In the genomic region with DNA sequence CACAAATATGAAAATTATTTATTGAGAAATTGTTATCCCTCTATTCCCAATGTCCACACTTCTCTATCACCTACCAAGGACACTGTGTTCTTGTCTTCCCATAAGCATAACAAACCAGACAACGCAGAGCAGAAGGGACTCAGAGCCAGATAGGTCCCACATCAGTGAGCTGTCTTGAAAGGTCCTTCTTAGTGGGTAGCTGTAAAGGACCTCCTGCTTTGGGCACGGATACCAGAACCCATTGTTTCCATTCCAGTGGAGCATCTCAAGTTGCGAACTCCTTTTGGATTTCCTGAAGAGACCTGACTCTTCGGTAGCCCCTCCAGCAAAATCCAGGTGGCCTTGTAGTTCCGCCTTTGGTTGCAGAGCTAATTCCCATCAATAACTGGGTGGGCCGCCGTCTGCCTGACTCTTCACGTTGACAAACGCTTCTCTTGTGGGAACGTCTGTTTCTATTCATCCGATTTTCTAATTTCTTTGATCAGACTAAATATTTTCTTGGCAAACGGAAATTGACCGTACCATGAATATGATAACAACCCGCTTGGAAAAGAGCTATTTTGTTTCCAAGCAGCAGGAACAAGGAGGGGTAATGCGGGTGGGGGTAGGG, we compare ENCODE assay signal across 10 mouse cellular contexts. TPM values are rescaled to one million over a fixed set of nuclear protein-coding genes. Genes with fewer than 3 reads are reported as not detected.
DNase-seq lines count a peak whose midpoint lies in the region; ATAC-seq lines count a peak whose summit lies in the region.
"Had no signal": no experiment of that assay in that cellular context is flagged by ENCODE, and none has a peak within 500 bp of the region (broad histone marks: within the 10 kb centered on the region; RNA-seq: fewer than 3 reads in every experiment).

No protein-coding gene starts in this region.

- H3K4me1 ChIP-seq in hindbrain, embryonic 12.5 days: peaks cover 14% of the 10 kb centered on the region
- H3K4me1 ChIP-seq in hindbrain, embryonic 14.5 days (replicated peaks; ENCODE audit: control insufficient read depth, insufficient read depth, low read length): no peaks in the 10 kb centered on the region
- peaks cover 30% of the 10 kb centered on the region for H3K4me1 ChIP-seq in limb, embryonic 15.5 days

- H3K27ac ChIP-seq in hindbrain, embryonic 12.5 days: no peak overlapping the region
- no peak overlapping the region for H3K27ac ChIP-seq in hindbrain, embryonic 14.5 days
- no peak overlapping the region for H3K27ac ChIP-seq in limb, embryonic 15.5 days

- no peak overlapping the region for H3K9ac ChIP-seq in hindbrain, embryonic 12.5 days
- H3K9ac ChIP-seq in hindbrain, embryonic 14.5 days: no peak overlapping the region
- H3K9ac ChIP-seq in limb, embryonic 15.5 days: no peak overlapping the region

- H3K27me3 ChIP-seq in hindbrain, embryonic 12.5 days: peaks cover 74% of the 10 kb centered on the region
- peaks cover 86% of the 10 kb centered on the region for H3K27me3 ChIP-seq in hindbrain, embryonic 14.5 days (ENCODE audit: control insufficient read depth, insufficient read depth, low read length)
- H3K27me3 ChIP-seq in limb, embryonic 15.5 days: peaks cover 61% of the 10 kb centered on the region

- ATAC-seq in hindbrain, embryonic 12.5 days (ENCODE audit: low FRiP score): no peak
- ATAC-seq in hindbrain, embryonic 14.5 days (ENCODE audit: low FRiP score): no peak
- no peak for ATAC-seq in limb, embryonic 15.5 days (ENCODE audit: insufficient number of reproducible peaks, low FRiP score, low TSS enrichment, low read depth)

- 12% methylated on average over 15 of the region's 15 CpGs for WGBS in hindbrain, embryonic 12.5 days
- 8% methylated on average over 15 of the region's 15 CpGs for WGBS in hindbrain, embryonic 14.5 days
- WGBS in limb, embryonic 15.5 days: 25% methylated on average over 15 of the region's 15 CpGs

- H3K36me3 ChIP-seq in hindbrain, embryonic 12.5 days: no peaks in the 10 kb centered on the region
- H3K36me3 ChIP-seq in hindbrain, embryonic 14.5 days (replicated peaks; ENCODE audit: control insufficient read depth, insufficient read depth): no peaks in the 10 kb centered on the region
- no peaks in the 10 kb centered on the region for H3K36me3 ChIP-seq in limb, embryonic 15.5 days

- DNase-seq in hindbrain, embryonic 14.5 days (ENCODE audit: low spot score): no peak
- DNase-seq in ES-CJ7 (ENCODE audit: low read depth, low spot score): peak; percentile 33
- DNase-seq in embryo, embryonic 10.5 days (ENCODE audit: low spot score): peak; percentile 53
- DNase-seq in yolk sac, embryonic 10.5 days (ENCODE audit: low spot score): no peak
- no peak for DNase-seq in layer of hippocampus, postnatal 14 days (ENCODE audit: low spot score in 2 of 2)

- H3K4me2 ChIP-seq in hindbrain, embryonic 12.5 days (replicated peaks): peak overlapping the region; percentile 57; the same call in 1 of the 2 replicates
- H3K4me2 ChIP-seq in hindbrain, embryonic 14.5 days (replicated peaks): no peak overlapping the region; the same call in 1 of the 2 replicates
- H3K4me2 ChIP-seq in limb, embryonic 15.5 days: peak overlapping the region; percentile 86

- no peak overlapping the region for H3K4me3 ChIP-seq in hindbrain, embryonic 12.5 days
- no peak overlapping the region for H3K4me3 ChIP-seq in hindbrain, embryonic 14.5 days (replicated peaks; ENCODE audit: low read length)
- H3K4me3 ChIP-seq in limb, embryonic 15.5 days: peak overlapping the region; percentile 57; the same call in 1 of the 2 replicates

- no peaks in the 10 kb centered on the region for H3K9me3 ChIP-seq in hindbrain, embryonic 12.5 days (replicated peaks)
- H3K9me3 ChIP-seq in hindbrain, embryonic 14.5 days (ENCODE audit: control insufficient read depth, low read length): no peaks in the 10 kb centered on the region
- H3K9me3 ChIP-seq in limb, embryonic 15.5 days: no peaks in the 10 kb centered on the region

RNA-seq across cellular contexts. Expression of gene Six1, which starts 1.0 kb away (rescaled TPM):
- 36.0 and 36.9 TPM in 2 replicates for polyA plus RNA-seq in hindbrain, embryonic 12.5 days (2016; fragmentation: Nextera tagmentation; extraction: Ambion mirVana)
- polyA plus RNA-seq in hindbrain, embryonic 14.5 days (2014; fragmentation: Nextera tagmentation; extraction: Ambion mirVana): 0.43 and 0.53 TPM in 2 replicates
- polyA plus RNA-seq in limb, embryonic 15.5 days (2015; fragmentation: Nextera tagmentation; extraction: Ambion mirVana): 28.2 and 34.3 TPM in 2 replicates
- total RNA-seq in layer of hippocampus, postnatal 14 days (2021): under 1 TPM; 0.12 to 0.25 TPM
- total RNA-seq: hematopoietic stem cell, adult 5-6 weeks; layer of hippocampus, postnatal 25 days; megakaryocyte-erythroid progenitor cell, adult 5-6 weeks had no signal

RNA-seq across cellular contexts. Expression of gene Six4, which starts 58.6 kb away (rescaled TPM):
- polyA plus RNA-seq in hindbrain, embryonic 12.5 days (2016; fragmentation: Nextera tagmentation; extraction: Ambion mirVana): 6.0 and 6.4 TPM in 2 replicates
- 0.46 and 0.50 TPM in 2 replicates for polyA plus RNA-seq in hindbrain, embryonic 14.5 days (2014; fragmentation: Nextera tagmentation; extraction: Ambion mirVana)
- polyA plus RNA-seq in limb, embryonic 15.5 days (2015; fragmentation: Nextera tagmentation; extraction: Ambion mirVana): 3.7 and 4.3 TPM in 2 replicates
- total RNA-seq in layer of hippocampus, postnatal 14 days (2021): under 1 TPM; 0.69 to 0.74 TPM
- total RNA-seq: hematopoietic stem cell, adult 5-6 weeks had no signal

Comparison
In these comparisons a context has a peak if more than half of its experiments do, and no peak if none do; other contexts are left out.
1. RNA of gene Six1, which starts 1.0 kb away (polyA plus RNA-seq): 36.0 to 36.9 TPM in hindbrain, embryonic 12.5 days and 28.2 to 34.3 TPM in limb, embryonic 15.5 days; 0.43 to 0.53 TPM in hindbrain, embryonic 14.5 days; every median in the first group is over 10 times any median in the second.
2. DNase-seq: peak in ES-CJ7 (single experiment) and embryo, embryonic 10.5 days (single experiment); none in hindbrain, embryonic 14.5 days (single experiment), yolk sac, embryonic 10.5 days (single experiment) and layer of hippocampus, postnatal 14 days (0 of 2).